Mouse (Mus musculus): ENCODE measurements around the gene Cadps2. TPM values are rescaled to one million over a fixed set of nuclear protein-coding genes. Genes with fewer than 3 reads are reported as not detected.

Gene Cadps2
- polyA plus RNA-seq, 1 experiment from 2014 or later = 2.6 TPM

DNA sequence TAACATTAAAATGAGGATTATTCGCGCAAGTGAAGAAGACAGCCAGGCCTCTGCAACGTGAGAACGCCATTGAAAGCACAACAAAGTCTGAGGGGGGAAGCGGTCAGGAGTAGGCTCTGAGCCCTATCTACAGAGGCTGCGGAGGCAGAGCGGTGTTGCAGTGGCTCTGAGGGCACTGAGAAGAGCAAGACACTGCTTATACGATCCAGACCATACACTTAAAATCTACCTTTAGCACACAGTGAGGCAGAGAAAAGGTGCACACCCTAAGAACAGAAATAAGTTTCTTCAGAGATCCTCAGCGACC, 557.8 kb downstream of the Cadps2 start:
- 57% methylated on average over 9 of the region's 9 CpGs for WGBS
- no peak overlapping the region for H3K4me3 ChIP-seq
- 0 out of 2 replicates have a peak, but pooled peaks cover 6% of the 10 kb centered on the region for H3K27me3 ChIP-seq (ENCODE audit: low read depth, poor library complexity, severe bottlenecking)
- H3K36me3 ChIP-seq = no peaks in the 10 kb centered on the region
- no peak for DNase-seq (ENCODE audit: low spot score)
- 0 out of 2 replicates have a peak overlapping the region, but pooled peaks have one; percentile 25 for H3K27ac ChIP-seq
- H3K4me1 ChIP-seq = peaks cover 12% of the 10 kb centered on the region
- no peaks in the 10 kb centered on the region for H3K9me3 ChIP-seq (replicated peaks)

DNA sequence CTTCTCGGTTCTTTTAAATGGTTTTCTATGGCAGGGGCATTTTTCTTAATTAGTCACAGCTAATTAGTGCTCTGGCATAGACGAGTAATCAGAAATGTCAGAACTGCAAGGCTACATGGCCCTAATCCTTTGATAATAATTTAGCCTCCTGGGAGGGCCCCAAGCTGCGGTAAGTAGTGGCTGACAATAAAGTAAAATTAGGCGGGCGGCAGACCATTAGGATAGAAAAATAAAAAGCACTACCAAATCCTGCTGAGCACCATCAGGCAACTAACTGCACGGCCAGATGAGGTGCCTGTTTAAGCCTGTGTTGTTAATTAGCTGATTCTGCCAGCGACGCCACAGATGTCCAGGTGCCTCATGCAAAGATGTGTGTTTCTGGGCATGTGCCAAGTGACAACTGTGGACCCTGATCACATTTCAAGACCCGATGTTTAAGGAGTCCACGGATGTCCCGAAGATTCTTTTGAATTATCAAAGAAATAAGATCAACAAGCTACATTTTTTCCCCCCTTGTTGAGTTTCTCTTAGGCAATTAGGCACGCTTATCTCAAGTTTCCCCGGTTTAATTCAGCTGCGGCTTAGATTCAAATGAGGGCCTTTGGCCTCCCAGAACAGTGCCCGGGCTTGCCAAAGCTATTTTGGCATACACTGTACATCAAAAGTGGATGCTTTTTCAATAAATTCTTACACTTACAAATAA, 558.3 kb downstream of the Cadps2 start:
- peak; percentile 47 for DNase-seq (ENCODE audit: low spot score)
- H3K9me3 ChIP-seq (replicated peaks) = no peaks in the 10 kb centered on the region
- 40% methylated on average over 15 of the region's 15 CpGs for WGBS
- H3K27me3 ChIP-seq (ENCODE audit: low read depth, poor library complexity, severe bottlenecking) = 0 out of 2 replicates have a peak, but pooled peaks cover 6% of the 10 kb centered on the region
- H3K4me1 ChIP-seq = peaks cover 12% of the 10 kb centered on the region
- H3K27ac ChIP-seq = 0 out of 2 replicates have a peak overlapping the region, but pooled peaks have one; percentile 25
- H3K36me3 ChIP-seq = no peaks in the 10 kb centered on the region
- no peak overlapping the region for H3K4me3 ChIP-seq

- Histone ChIP-seq H3K36me3 (no peaks in the 10 kb centered on the region), H3K9me3 (replicated peaks) (no peaks in the 10 kb centered on the region), H3K27me3 (ENCODE audit: low read depth, poor library complexity, severe bottlenecking) (peaks cover 28% of the 10 kb centered on the region), H3K4me1 (peaks cover 9% of the 10 kb centered on the region; the same call in 1 of the 2 replicates), H3K4me3 (no peak overlapping the region), H3K27ac (no peak overlapping the region)
- no peak for DNase-seq (ENCODE audit: low spot score)
- 82% methylated on average over 4 of the region's 4 CpGs for WGBS
Observed at GRCm38 (mm10) chr6:23273483-23273882, 565.7 kb downstream of the Cadps2 start.

DNA sequence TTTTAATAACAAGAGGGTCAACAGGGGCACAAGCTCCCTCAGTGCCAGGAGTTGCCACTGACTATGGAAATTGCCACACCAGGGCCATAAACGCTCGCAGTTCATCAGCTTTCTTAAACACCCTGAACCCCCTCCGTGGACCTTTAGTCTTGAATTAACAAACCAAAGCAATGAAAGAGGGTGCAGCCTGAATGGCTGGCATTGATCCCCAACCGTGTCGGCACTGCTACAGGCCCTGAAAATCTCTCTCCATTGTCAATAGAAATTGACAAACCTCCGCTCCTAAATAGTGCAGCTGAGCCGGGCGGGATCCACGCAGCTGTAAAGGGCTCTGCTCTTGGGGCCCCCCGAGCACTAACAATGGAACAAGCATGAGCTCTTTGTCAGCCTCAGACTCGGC, 566.2 kb downstream of the Cadps2 start:
- Histone ChIP-seq H3K9me3 (replicated peaks) (no peaks in the 10 kb centered on the region), H3K27me3 (ENCODE audit: low read depth, poor library complexity, severe bottlenecking) (peaks cover 33% of the 10 kb centered on the region), H3K36me3 (no peaks in the 10 kb centered on the region), H3K4me3 (no peak overlapping the region; the same call in 1 of the 2 replicates), H3K4me1 (peaks cover 9% of the 10 kb centered on the region; the same call in 1 of the 2 replicates), H3K27ac (no peak overlapping the region)
- WGBS = 5% methylated on average over 11 of the region's 11 CpGs
- DNase-seq (ENCODE audit: low spot score) = peak; percentile 37

DNA sequence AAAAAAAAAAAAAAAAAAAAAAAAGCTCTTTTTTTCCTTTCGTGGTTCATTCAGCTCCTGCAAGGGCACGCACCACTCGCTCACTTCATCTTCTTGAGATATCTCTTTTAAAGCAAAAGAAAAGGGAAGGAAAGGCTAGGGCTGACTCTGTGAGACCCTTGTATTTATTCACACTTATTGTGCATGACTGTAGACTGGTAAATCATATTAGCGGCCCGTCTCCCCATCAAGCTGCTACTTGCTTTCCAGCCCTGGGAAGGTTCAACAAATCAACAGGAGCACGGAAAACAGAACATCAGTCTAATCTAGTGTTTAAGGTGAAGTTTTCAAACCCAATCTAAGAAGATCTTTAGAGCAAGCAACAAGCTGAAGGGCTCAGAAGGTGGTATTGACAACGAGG, 566.7 kb downstream of the Cadps2 start:
- H3K4me3 ChIP-seq = no peak overlapping the region

DNA sequence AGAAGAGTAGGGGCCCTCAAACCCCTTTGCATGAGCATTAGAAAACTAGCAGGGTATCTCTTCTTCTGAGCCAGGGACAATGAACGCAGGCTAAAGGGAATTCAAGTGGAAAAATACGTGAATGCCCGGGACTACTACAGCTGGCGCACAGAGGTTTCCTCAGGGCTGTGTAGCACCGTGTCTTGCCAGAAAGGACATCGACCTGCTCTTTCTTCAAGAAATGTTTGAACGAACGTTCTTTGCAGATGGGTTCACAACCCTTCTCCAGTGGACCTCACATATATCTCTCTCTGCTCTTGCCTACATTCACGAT, 578.5 kb downstream of the Cadps2 start:
- WGBS = 1% methylated on average over 9 of the region's 9 CpGs
- Histone ChIP-seq H3K4me3 (peak overlapping the region; percentile 19; the same call in 1 of the 2 replicates), H3K27me3 (ENCODE audit: low read depth, poor library complexity, severe bottlenecking) (peaks cover 91% of the 10 kb centered on the region), H3K9me3 (replicated peaks) (no peaks in the 10 kb centered on the region), H3K36me3 (no peaks in the 10 kb centered on the region), H3K4me1 (peaks cover 3% of the 10 kb centered on the region), H3K27ac (no peak overlapping the region)
- DNase-seq (ENCODE audit: low spot score) = no peak

More for the DNA sequence above, 566.7 kb downstream of the Cadps2 start:
- Histone ChIP-seq H3K27ac (no peak overlapping the region), H3K36me3 (no peaks in the 10 kb centered on the region), H3K4me1 (peaks cover 9% of the 10 kb centered on the region; the same call in 1 of the 2 replicates), H3K27me3 (ENCODE audit: low read depth, poor library complexity, severe bottlenecking) (peaks cover 34% of the 10 kb centered on the region), H3K9me3 (replicated peaks) (no peaks in the 10 kb centered on the region)
- WGBS = 29% methylated on average over 7 of the region's 7 CpGs
- DNase-seq (ENCODE audit: low spot score) = no peak

DNA sequence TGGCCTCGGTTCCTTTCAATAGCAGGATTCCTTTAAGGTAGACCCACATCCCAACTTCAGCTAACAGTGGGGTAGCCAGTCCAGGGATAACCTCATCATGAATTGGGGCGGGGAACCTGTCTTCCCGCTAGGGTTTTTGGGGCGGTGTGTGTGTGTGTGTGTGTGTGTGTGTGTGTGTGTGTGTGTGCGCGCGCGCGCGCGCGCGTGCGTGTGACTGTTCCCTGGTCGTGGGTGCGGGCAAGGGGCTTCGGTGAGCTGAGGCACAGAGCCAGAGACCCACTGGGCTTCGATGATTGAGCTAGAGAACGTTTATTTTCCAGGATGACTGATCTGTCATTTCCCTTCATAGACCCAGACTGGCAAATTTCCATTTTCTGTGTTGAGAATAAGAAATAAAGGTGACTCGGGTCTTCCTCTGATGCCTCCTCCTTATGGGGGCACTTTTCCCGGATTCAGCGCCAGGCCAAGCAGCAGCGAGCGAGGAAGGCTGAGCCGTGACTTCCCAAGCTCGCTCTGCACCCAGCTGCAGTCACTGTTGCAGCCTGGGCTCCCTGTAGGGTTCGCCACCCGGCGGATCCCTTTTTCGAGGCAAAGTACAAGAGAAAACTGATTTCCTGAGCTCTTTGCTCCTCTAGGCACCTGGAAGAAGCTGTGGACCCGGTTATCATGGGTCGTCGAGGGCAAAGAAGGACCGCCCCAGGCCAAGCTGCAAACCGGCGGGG, 579.0 kb downstream of the Cadps2 start:
- peaks cover 92% of the 10 kb centered on the region for H3K27me3 ChIP-seq (ENCODE audit: low read depth, poor library complexity, severe bottlenecking)
- no peak overlapping the region for H3K27ac ChIP-seq
- 1% methylated on average over 36 of the region's 36 CpGs for WGBS
- H3K36me3 ChIP-seq = no peaks in the 10 kb centered on the region
- peaks cover 3% of the 10 kb centered on the region for H3K4me1 ChIP-seq
- H3K9me3 ChIP-seq (replicated peaks) = no peaks in the 10 kb centered on the region
- H3K4me3 ChIP-seq = peak overlapping the region; percentile 19; the same call in 1 of the 2 replicates
- DNase-seq (ENCODE audit: low spot score) = peak; percentile 51

DNA sequence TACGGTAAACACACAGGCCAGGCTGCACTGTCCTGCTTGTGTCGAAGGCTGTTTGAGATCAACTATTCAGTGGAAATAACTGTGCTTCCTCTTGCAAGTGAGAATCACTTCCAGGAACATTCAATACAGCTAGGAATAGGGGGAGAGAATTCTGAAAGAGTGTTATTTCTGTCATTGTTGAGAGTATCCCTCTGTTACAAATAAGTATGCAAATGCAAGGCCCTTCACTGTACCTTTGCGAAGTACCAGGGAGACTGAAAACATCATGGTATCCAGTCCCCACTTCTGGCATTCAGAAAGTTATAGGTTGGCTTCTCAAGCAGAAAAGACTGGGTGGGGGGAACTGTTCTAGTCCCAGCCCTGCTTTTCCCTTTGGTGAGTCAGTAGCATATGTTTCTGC, 581.2 kb downstream of the Cadps2 start:
- Histone ChIP-seq H3K4me3 (no peak overlapping the region), H3K9me3 (replicated peaks) (no peaks in the 10 kb centered on the region), H3K27ac (no peak overlapping the region), H3K27me3 (ENCODE audit: low read depth, poor library complexity, severe bottlenecking) (peaks cover 98% of the 10 kb centered on the region), H3K36me3 (no peaks in the 10 kb centered on the region), H3K4me1 (peaks cover 11% of the 10 kb centered on the region)
- 19% methylated on average over 3 of the region's 3 CpGs for WGBS
- DNase-seq (ENCODE audit: low spot score) = no peak

- Histone ChIP-seq H3K9me3 (replicated peaks) (no peaks in the 10 kb centered on the region), H3K27me3 (ENCODE audit: low read depth, poor library complexity, severe bottlenecking) (peaks cover 98% of the 10 kb centered on the region), H3K36me3 (no peaks in the 10 kb centered on the region), H3K27ac (no peak overlapping the region), H3K4me1 (peaks cover 8% of the 10 kb centered on the region), H3K4me3 (no peak overlapping the region)
- no peak for DNase-seq (ENCODE audit: low spot score)
- WGBS = 3% methylated on average over 8 of the region's 8 CpGs
Observed at GRCm38 (mm10) chr6:23255161-23255560, 584.1 kb downstream of the Cadps2 start.

DNA sequence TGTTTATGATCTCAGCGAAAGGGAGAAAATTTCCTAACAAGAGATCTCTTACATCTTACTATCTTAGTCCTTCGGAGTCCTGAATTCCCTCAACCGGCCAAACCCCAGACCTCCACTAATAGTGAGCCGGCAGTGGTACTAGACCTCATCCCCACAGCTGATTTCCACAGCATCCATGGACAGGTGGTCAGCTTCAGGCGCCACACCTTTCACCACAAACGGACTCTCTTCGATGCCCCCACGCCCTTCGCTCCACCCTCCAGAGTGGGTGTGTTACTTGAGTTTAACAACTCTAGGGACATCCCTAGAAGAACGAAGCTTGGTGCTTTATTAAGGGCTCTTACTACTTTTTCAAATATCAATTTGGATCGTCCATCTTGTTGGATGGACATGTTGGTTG, 584.6 kb downstream of the Cadps2 start:
- DNase-seq (ENCODE audit: low spot score) = peak; percentile 52
- H3K9me3 ChIP-seq (replicated peaks) = no peaks in the 10 kb centered on the region
- H3K27me3 ChIP-seq (ENCODE audit: low read depth, poor library complexity, severe bottlenecking) = peaks cover 98% of the 10 kb centered on the region
- 4% methylated on average over 11 of the region's 11 CpGs for WGBS
- no peak overlapping the region for H3K4me3 ChIP-seq
- H3K27ac ChIP-seq = no peak overlapping the region
- H3K36me3 ChIP-seq = no peaks in the 10 kb centered on the region
- peaks cover 11% of the 10 kb centered on the region for H3K4me1 ChIP-seq

DNA sequence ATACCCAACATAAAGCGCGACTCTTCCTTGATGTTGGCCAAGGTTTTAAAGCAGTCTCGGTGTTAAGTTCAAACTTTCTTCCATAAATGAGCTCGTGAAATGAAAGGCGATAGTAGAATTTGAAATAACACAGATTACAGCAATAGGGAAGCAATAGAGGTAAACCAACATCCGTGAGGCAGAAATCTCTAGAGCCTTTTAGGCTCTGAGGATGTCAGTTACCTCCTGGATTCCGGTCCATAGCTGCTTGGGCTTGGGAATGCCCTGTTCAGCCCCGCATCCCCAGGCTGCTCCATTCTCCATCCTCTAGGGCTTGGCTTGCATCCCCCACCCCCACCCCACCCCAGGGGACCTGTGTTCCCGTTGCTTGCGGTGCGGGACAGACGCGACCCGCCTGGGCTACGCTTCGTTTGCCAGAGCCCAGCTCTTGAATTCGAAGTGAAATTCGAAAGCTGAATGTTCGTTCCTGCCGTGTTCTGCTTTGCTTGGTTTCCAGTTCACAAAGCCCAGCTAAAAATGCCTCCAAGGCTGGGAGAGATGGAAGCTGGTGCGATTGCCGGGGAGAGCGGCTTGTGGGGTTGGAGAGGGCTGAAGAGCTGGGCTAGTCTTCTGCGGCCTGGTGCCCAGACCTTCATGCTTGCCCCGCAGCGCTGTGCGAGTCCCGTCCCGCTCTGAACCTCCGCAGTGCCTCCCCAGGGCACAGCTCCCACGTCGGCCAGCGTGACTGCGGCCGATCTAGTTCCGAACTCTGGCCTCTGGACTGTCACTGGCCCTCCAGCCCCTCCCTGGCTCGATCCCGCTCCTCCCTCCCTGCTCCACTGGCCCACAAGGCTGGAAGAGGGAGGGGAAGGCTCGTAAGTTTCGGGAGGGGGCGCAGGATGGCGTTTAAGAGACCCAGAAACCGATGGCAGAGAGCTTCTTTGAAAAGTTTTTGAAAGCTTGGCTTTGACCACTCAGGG, 585.6 kb downstream of the Cadps2 start:
- no peaks in the 10 kb centered on the region for H3K36me3 ChIP-seq
- peak; percentile 67 for DNase-seq (ENCODE audit: low spot score)
- H3K4me3 ChIP-seq = peak overlapping the region; percentile 34
- H3K4me1 ChIP-seq = peaks cover 21% of the 10 kb centered on the region
- WGBS = under 1% methylated on average over 43 of the region's 43 CpGs
- H3K27me3 ChIP-seq (ENCODE audit: low read depth, poor library complexity, severe bottlenecking) = peaks cover 98% of the 10 kb centered on the region
- H3K27ac ChIP-seq = no peak overlapping the region
- no peaks in the 10 kb centered on the region for H3K9me3 ChIP-seq (replicated peaks)

DNA sequence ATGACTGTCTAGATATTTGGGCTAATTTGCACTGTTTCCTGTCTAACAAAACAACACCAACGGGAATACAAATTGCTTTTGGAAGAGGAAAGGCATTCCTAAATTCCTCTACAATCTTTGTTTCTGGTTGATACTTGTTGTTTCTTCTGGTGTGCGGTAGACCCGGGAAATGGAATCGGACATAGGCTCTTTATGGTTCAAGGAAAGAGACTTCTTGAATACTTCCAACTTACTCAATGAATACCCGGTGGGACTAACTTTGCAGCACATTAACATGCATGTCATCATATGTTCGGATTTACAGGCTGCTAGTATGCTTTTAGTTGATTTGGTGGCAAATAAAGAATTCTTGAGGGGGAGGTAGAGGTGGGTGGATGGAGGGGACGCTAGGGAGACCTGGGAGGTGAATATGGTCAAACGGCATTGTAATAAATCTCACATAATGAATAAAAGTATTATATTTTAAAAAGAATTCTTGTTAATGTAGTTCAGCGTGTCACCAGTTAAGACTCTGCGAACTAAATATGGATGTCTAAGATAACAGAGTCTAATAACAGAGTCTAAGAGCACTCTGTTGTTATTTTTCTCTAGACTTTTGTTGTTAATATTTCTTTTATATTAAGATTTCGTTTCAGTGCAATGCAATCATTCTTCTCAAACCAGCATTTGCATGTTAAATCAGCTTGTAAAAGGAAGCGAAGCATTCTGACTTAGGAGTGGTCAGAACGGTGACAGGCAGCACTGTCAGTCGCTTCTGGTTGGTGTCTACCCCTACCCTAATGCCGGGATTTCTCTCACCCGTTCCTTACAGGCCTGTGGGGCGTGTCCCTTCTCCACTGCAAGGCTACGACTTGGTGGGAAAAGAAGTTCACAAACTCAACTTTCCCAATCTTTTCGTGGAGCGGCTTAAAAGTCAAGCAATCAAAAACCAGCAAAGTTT, 586.8 kb downstream of the Cadps2 start:
- H3K36me3 ChIP-seq = no peaks in the 10 kb centered on the region
- H3K4me1 ChIP-seq = peaks cover 33% of the 10 kb centered on the region
- no peak overlapping the region for H3K27ac ChIP-seq
- peaks cover 98% of the 10 kb centered on the region for H3K27me3 ChIP-seq (ENCODE audit: low read depth, poor library complexity, severe bottlenecking)
- DNase-seq (ENCODE audit: low spot score) = peak; percentile 48
- H3K4me3 ChIP-seq = no peak overlapping the region
- WGBS = 2% methylated on average over 20 of the region's 20 CpGs
- H3K9me3 ChIP-seq (replicated peaks) = no peaks in the 10 kb centered on the region

Data from limb, embryonic 10.5 days (tissue).